In the genomic region with DNA sequence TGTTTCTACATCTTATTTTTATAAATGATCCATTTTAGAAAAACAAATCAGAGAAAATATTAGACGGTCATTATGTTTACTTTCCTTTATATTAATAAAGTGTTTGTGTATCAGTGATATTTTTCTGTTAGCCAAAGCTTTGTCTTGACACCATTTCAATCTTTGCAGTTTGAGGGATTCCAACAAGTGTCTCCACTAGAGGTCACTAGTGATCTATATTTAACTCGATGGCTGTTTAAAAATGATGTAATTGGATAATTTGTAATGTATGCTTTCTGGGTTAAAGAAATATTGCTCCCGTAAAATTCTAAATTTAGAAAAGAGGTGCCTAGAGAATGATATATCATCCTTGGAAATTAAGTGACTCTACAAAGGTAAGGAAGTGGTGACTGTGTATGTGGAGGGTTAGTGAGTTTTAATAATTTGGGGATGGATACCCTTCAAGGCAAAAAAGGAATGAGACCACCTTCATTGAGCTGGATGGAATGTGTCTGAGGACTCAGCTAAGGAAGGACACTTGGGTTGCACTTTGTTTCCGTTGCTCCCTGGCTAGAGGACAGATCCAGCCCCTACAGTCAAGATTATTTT, we compare ENCODE assay signal across 11 mouse cellular contexts. TPM values are rescaled to one million over a fixed set of nuclear protein-coding genes. Genes with fewer than 3 reads are reported as not detected.
DNase-seq lines count a peak whose midpoint lies in the region; ATAC-seq and TF ChIP-seq lines count a peak whose summit lies in the region.
"Had no signal": no experiment of that assay in that cellular context is flagged by ENCODE, and none has a peak within 500 bp of the region (broad histone marks: within the 10 kb centered on the region; RNA-seq: fewer than 3 reads in every experiment).

No protein-coding gene starts in this region.

- no peak overlapping the region for H3K27ac ChIP-seq in hindbrain, postnatal 0 days
- no peak overlapping the region for H3K27ac ChIP-seq in hindbrain, embryonic 10.5 days
- no peak overlapping the region for H3K27ac ChIP-seq in ES-E14 (ENCODE audit: insufficient read depth, low read depth, low read length, poor library complexity, severe bottlenecking)
- no peak overlapping the region for H3K27ac ChIP-seq in forebrain, embryonic 14.5 days (ENCODE audit: low read depth, low read length)
- H3K27ac ChIP-seq: heart, embryonic 13.5 days; limb, embryonic 15.5 days had no signal

- in situ Hi-C loops in ES-E14 (cut with MboI; ENCODE audit: low sequenced_read_pairs in 2 of 2, unreplicated experiment in 2 of 2) = loop anchor here in 1 of 2 experiments (25.0 kb wide), 1 partner anchor 899 kb away; no protein-coding TSS in a partner anchor

- no peaks in the 10 kb centered on the region for H3K27me3 ChIP-seq in hindbrain, postnatal 0 days (ENCODE audit: insufficient read depth, low read length)
- no peaks in the 10 kb centered on the region for H3K27me3 ChIP-seq in hindbrain, embryonic 10.5 days (ENCODE audit: insufficient read depth, poor library complexity, severe bottlenecking)
- H3K27me3 ChIP-seq in forebrain, embryonic 14.5 days (replicated peaks; ENCODE audit: control insufficient read depth, insufficient read depth, low read length) = no peaks in the 10 kb centered on the region
- H3K27me3 ChIP-seq: heart, embryonic 13.5 days; limb, embryonic 15.5 days had no signal

- no peak overlapping the region for H3K4me3 ChIP-seq in hindbrain, postnatal 0 days (ENCODE audit: low read length)
- H3K4me3 ChIP-seq in hindbrain, embryonic 10.5 days = no peak overlapping the region
- H3K4me3 ChIP-seq in ES-E14 (ENCODE audit: insufficient read depth in 1 of 2, low read depth in 1 of 2, low read length in 2 of 2, poor library complexity in 1 of 2, severe bottlenecking in 1 of 2) = no peak overlapping the region
- H3K4me3 ChIP-seq in forebrain, embryonic 14.5 days (ENCODE audit: low read depth, low read length) = no peak overlapping the region
- H3K4me3 ChIP-seq: heart, embryonic 13.5 days; limb, embryonic 15.5 days had no signal

- peak; percentile 66 for TF ChIP-seq CTCF in hindbrain, postnatal 0 days (IDR thresholded peaks at IDR 0.05; ENCODE audit: low read depth)

- H3K9me3 ChIP-seq in hindbrain, postnatal 0 days (ENCODE audit: low read length) = no peaks in the 10 kb centered on the region
- no peaks in the 10 kb centered on the region for H3K9me3 ChIP-seq in hindbrain, embryonic 10.5 days
- H3K9me3 ChIP-seq in ES-E14 (ENCODE audit: control insufficient read depth, insufficient read depth, low read depth, low read length) = no peaks in the 10 kb centered on the region
- H3K9me3 ChIP-seq in forebrain, embryonic 14.5 days (replicated peaks; ENCODE audit: control insufficient read depth, low read length) = no peaks in the 10 kb centered on the region
- H3K9me3 ChIP-seq: heart, embryonic 13.5 days; limb, embryonic 15.5 days had no signal

- H3K4me2 ChIP-seq in hindbrain, postnatal 0 days (ENCODE audit: low read depth, low read length) = no peak overlapping the region
- H3K4me2 ChIP-seq in forebrain, embryonic 14.5 days (ENCODE audit: low read length) = no peak overlapping the region
- H3K4me2 ChIP-seq: heart, embryonic 13.5 days; limb, embryonic 15.5 days had no signal

- no peaks in the 10 kb centered on the region for H3K4me1 ChIP-seq in hindbrain, postnatal 0 days (ENCODE audit: insufficient read depth, low read length)
- no peaks in the 10 kb centered on the region for H3K4me1 ChIP-seq in hindbrain, embryonic 10.5 days (replicated peaks)
- no peaks in the 10 kb centered on the region for H3K4me1 ChIP-seq in ES-E14 (ENCODE audit: control insufficient read depth in 2 of 2, insufficient read depth in 2 of 2, low read length in 2 of 2, poor library complexity in 1 of 2)
- H3K4me1 ChIP-seq in forebrain, embryonic 14.5 days (ENCODE audit: control insufficient read depth, insufficient read depth, low read length) = no peaks in the 10 kb centered on the region
- H3K4me1 ChIP-seq: heart, embryonic 13.5 days; limb, embryonic 15.5 days had no signal

- H3K9ac ChIP-seq in hindbrain, postnatal 0 days (replicated peaks; ENCODE audit: low read length) = no peak overlapping the region
- no peak overlapping the region for H3K9ac ChIP-seq in ES-E14 (ENCODE audit: insufficient read depth, low read depth, low read length, poor library complexity, severe bottlenecking)
- no peak overlapping the region for H3K9ac ChIP-seq in forebrain, embryonic 14.5 days (ENCODE audit: low read length)
- H3K9ac ChIP-seq: heart, embryonic 13.5 days; limb, embryonic 15.5 days had no signal

- WGBS in hindbrain, postnatal 0 days = 17% methylated on average over 4 of the region's 4 CpGs
- WGBS in hindbrain, embryonic 10.5 days = 33% methylated on average over 4 of the region's 4 CpGs
- 31% methylated on average over 4 of the region's 4 CpGs for WGBS in forebrain, embryonic 14.5 days

- no peaks in the 10 kb centered on the region for H3K36me3 ChIP-seq in hindbrain, postnatal 0 days (ENCODE audit: insufficient read depth, low read length)
- H3K36me3 ChIP-seq in hindbrain, embryonic 10.5 days = no peaks in the 10 kb centered on the region
- H3K36me3 ChIP-seq in ES-E14 (ENCODE audit: control insufficient read depth, insufficient read depth, low read length, poor library complexity, severe bottlenecking) = no peaks in the 10 kb centered on the region
- no peaks in the 10 kb centered on the region for H3K36me3 ChIP-seq in forebrain, embryonic 14.5 days (ENCODE audit: control insufficient read depth, insufficient read depth, low read length)
- H3K36me3 ChIP-seq: heart, embryonic 13.5 days; limb, embryonic 15.5 days had no signal

- ATAC-seq in hindbrain, postnatal 0 days = no peak
- ATAC-seq in forebrain, embryonic 14.5 days = peak; percentile 63

- peak; percentile 81 for DNase-seq in hindbrain, postnatal 0 days (ENCODE audit: low spot score)
- no peak for DNase-seq in hindbrain, embryonic 10.5 days (ENCODE audit: low spot score)
- DNase-seq in 3T3-L1 (ENCODE audit: low read depth, low spot score) (peak; percentile 75), ES-E14 (ENCODE audit: low read depth, low spot score) (peak; percentile 13)
- peak; percentile 85 for DNase-seq in forebrain, embryonic 14.5 days (ENCODE audit: low spot score)
- no peak for DNase-seq in natural killer cell, adult 2 months (ENCODE audit: low spot score in 2 of 2)
- DNase-seq in thymus, postnatal 25 days = no peak
- no peak for DNase-seq in urinary bladder, postnatal 4 days (ENCODE audit: low spot score in 2 of 2)
- DNase-seq: adrenal gland, postnatal 25 days had no signal

TF ChIP-seq in ES-E14, 5 proteins besides CTCF, POLR2A, EP300 and RAD21:
- TF ChIP-seq ZC3H11A (IDR thresholded peaks at IDR 0.05; ENCODE audit: borderline replicate concordance, low read depth, low read length) (no peak), HCFC1 (IDR thresholded peaks at IDR 0.05; ENCODE audit: borderline replicate concordance, insufficient read depth, low read length) (no peak), CHD2 (IDR thresholded peaks at IDR 0.05; ENCODE audit: low read depth, low read length) (no peak), ZNF384 (IDR thresholded peaks at IDR 0.05; ENCODE audit: low read depth, low read length) (no peak), MAFK (IDR thresholded peaks at IDR 0.05; ENCODE audit: insufficient read depth, low read depth, low read length) (no peak)

RNA-seq across cellular contexts. Expression of gene Gnpda2, which starts 21.2 kb away (rescaled TPM):
- total RNA-seq in hindbrain, postnatal 0 days (2014; rRNA removed) = 15.7 and 22.6 TPM in 2 replicates
- 37.9 and 45.7 TPM in 2 replicates for polyA plus RNA-seq in hindbrain, postnatal 0 days (2015; fragmentation: Nextera tagmentation; extraction: Ambion mirVana)
- polyA plus RNA-seq in hindbrain, embryonic 10.5 days (2016; fragmentation: Nextera tagmentation; extraction: Ambion mirVana) = 25.2 and 25.4 TPM in 2 replicates
- 7.4 and 10.7 TPM in 2 replicates for total RNA-seq in ES-E14 (2012; rRNA removed)
- polyA plus RNA-seq in forebrain, embryonic 14.5 days (2014; fragmentation: Nextera tagmentation; extraction: Ambion mirVana) = 42.8 and 43.7 TPM in 2 replicates

RNA-seq across cellular contexts. Expression of gene Guf1, which starts 56.6 kb away (rescaled TPM):
- 26.7 and 36.5 TPM in 2 replicates for total RNA-seq in hindbrain, postnatal 0 days (2014; rRNA removed)
- polyA plus RNA-seq in hindbrain, postnatal 0 days (2015; fragmentation: Nextera tagmentation; extraction: Ambion mirVana) = 35.4 and 41.7 TPM in 2 replicates
- 37.9 and 43.6 TPM in 2 replicates for polyA plus RNA-seq in hindbrain, embryonic 10.5 days (2016; fragmentation: Nextera tagmentation; extraction: Ambion mirVana)
- total RNA-seq in ES-E14 (2012; rRNA removed) = 17.5 and 18.3 TPM in 2 replicates
- 33.4 and 37.9 TPM in 2 replicates for polyA plus RNA-seq in forebrain, embryonic 14.5 days (2014; fragmentation: Nextera tagmentation; extraction: Ambion mirVana)

Comparison
In these comparisons a context has a peak if more than half of its experiments do, and no peak if none do; other contexts are left out.
1. DNase-seq: peak in hindbrain, postnatal 0 days (single experiment), 3T3-L1 (single experiment), ES-E14 (single experiment) and forebrain, embryonic 14.5 days (single experiment); none in hindbrain, embryonic 10.5 days (single experiment), natural killer cell, adult 2 months (0 of 2), thymus, postnatal 25 days (single experiment) and urinary bladder, postnatal 4 days (0 of 2).